Comparison of ENCODE assay signal across 7 mouse cellular contexts in the genomic region with DNA sequence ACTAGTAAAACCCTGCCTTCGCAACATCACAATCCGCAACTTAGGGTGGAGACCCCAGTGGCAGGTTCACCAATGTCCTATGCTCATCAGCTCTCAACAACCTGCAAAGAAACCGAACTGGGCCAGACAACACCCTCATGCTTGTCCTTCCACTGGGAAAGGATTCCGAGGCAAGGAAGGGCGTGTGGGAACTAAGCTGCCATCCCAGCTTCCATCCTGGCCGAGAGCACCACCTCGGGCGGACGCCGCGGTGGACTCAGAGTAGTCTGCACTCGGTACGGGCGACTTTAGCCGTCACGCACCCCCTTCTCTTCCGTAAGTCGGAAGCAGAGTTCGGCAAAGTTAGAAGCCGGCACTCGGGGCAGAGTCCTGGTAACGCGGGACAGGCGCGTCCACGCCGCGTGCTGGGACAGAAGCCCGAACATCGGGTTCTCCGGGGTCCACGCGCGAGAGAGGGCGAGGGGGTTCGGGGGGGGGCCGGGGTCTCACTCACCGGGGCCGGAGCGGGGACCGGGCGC. TPM values are rescaled to one million over a fixed set of nuclear protein-coding genes. Genes with fewer than 3 reads are reported as not detected.
DNase-seq lines count a peak whose midpoint lies in the region; ATAC-seq lines count a peak whose summit lies in the region.

No protein-coding gene starts in this region.

- no peaks in the 10 kb centered on the region for H3K36me3 ChIP-seq in embryonic facial prominence, embryonic 11.5 days (replicated peaks; ENCODE audit: control insufficient read depth, insufficient read depth, low read depth, low read length)
- no peaks in the 10 kb centered on the region for H3K36me3 ChIP-seq in limb, embryonic 10.5 days
- no peaks in the 10 kb centered on the region for H3K36me3 ChIP-seq in stomach, embryonic 16.5 days (ENCODE audit: control insufficient read depth, insufficient read depth, low read length)

- H3K4me3 ChIP-seq in embryonic facial prominence, embryonic 11.5 days (ENCODE audit: low read depth, low read length): peak overlapping the region; percentile 88
- peak overlapping the region; percentile 94 for H3K4me3 ChIP-seq in limb, embryonic 10.5 days
- H3K4me3 ChIP-seq in stomach, embryonic 16.5 days (replicated peaks; ENCODE audit: low read length): peak overlapping the region; percentile 83

- no peaks in the 10 kb centered on the region; the same call in 1 of the 2 replicates for H3K27me3 ChIP-seq in embryonic facial prominence, embryonic 11.5 days (ENCODE audit: control insufficient read depth, insufficient read depth, low read length)
- peaks cover 13% of the 10 kb centered on the region for H3K27me3 ChIP-seq in limb, embryonic 10.5 days (ENCODE audit: low read depth, poor library complexity, severe bottlenecking)
- no peaks in the 10 kb centered on the region for H3K27me3 ChIP-seq in stomach, embryonic 16.5 days (ENCODE audit: control insufficient read depth, insufficient read depth, low read length)

- H3K4me2 ChIP-seq in embryonic facial prominence, embryonic 11.5 days (ENCODE audit: low read depth, low read length): peak overlapping the region; percentile 76
- H3K4me2 ChIP-seq in stomach, embryonic 16.5 days (ENCODE audit: low read depth, low read length): peak overlapping the region; percentile 79

- H3K9me3 ChIP-seq in embryonic facial prominence, embryonic 11.5 days (replicated peaks; ENCODE audit: control insufficient read depth, low read length): no peaks in the 10 kb centered on the region
- no peaks in the 10 kb centered on the region for H3K9me3 ChIP-seq in limb, embryonic 10.5 days (replicated peaks)
- no peaks in the 10 kb centered on the region for H3K9me3 ChIP-seq in stomach, embryonic 16.5 days (replicated peaks; ENCODE audit: control insufficient read depth, low read length)

- intact Hi-C loops in heart, postnatal 10 days (cut with DNase I): loop anchor here (2.0 kb wide), 1 partner anchor 16 kb away; no protein-coding TSS in a partner anchor

- 0 out of 2 replicates have a peak overlapping the region, but pooled peaks have one; percentile 35 for H3K27ac ChIP-seq in embryonic facial prominence, embryonic 11.5 days (replicated peaks; ENCODE audit: low read depth, low read length)
- peak overlapping the region; percentile 93 for H3K27ac ChIP-seq in limb, embryonic 10.5 days
- H3K27ac ChIP-seq in stomach, embryonic 16.5 days (ENCODE audit: low read length): peak overlapping the region; percentile 84

- 2% methylated on average over 39 of the region's 42 CpGs for WGBS in embryonic facial prominence, embryonic 11.5 days
- WGBS in limb, embryonic 10.5 days: 1% methylated on average over 42 of the region's 42 CpGs
- WGBS in stomach, embryonic 16.5 days: under 1% methylated on average over 42 of the region's 42 CpGs

- DNase-seq in CD8-positive naive resting alpha-beta T cell, adult 2 months (ENCODE audit: low read depth in 2 of 2, low spot score in 2 of 2): peak; percentile 24 to 29
- peak; percentile 68 for DNase-seq in ZHBTc4 (ENCODE audit: low read depth, low spot score)
- peak; percentile 61 for DNase-seq in embryonic facial prominence, embryonic 11.5 days (ENCODE audit: low spot score)
- DNase-seq in heart, postnatal 10 days: peak; percentile 64 to 72
- DNase-seq in limb, embryonic 10.5 days (ENCODE audit: low spot score): peak; percentile 73
- DNase-seq in mesoderm, embryonic 11.5 days (ENCODE audit: low read depth, low spot score): peak; percentile 60

- peak overlapping the region; percentile 82 for H3K9ac ChIP-seq in embryonic facial prominence, embryonic 11.5 days (replicated peaks; ENCODE audit: low read length)
- H3K9ac ChIP-seq in stomach, embryonic 16.5 days (ENCODE audit: low read length): peak overlapping the region; percentile 96

- ATAC-seq in embryonic facial prominence, embryonic 11.5 days (replicated peaks; ENCODE audit: insufficient number of reproducible peaks, low FRiP score, low TSS enrichment, low read depth): peak; percentile 14
- ATAC-seq in stomach, embryonic 16.5 days (ENCODE audit: insufficient read depth, low FRiP score): peak; percentile 19

- H3K4me1 ChIP-seq in embryonic facial prominence, embryonic 11.5 days (ENCODE audit: control insufficient read depth, insufficient read depth, low read length): peaks cover 4% of the 10 kb centered on the region
- peaks cover 35% of the 10 kb centered on the region for H3K4me1 ChIP-seq in limb, embryonic 10.5 days
- H3K4me1 ChIP-seq in stomach, embryonic 16.5 days (ENCODE audit: control insufficient read depth, insufficient read depth, low read length): peaks cover 21% of the 10 kb centered on the region

RNA-seq across cellular contexts. Expression of a gene that starts 0.4 kb away (rescaled TPM):
- polyA plus RNA-seq in embryonic facial prominence, embryonic 11.5 days (2014; fragmentation: Nextera tagmentation; extraction: Ambion mirVana): 7.1 and 8.2 TPM in 2 replicates
- 10 to 100 TPM; 73.4 to 80.7 TPM for total RNA-seq in heart, postnatal 10 days (2021)
- 16.8 and 17.8 TPM in 2 replicates for polyA plus RNA-seq in limb, embryonic 10.5 days (2016; fragmentation: Nextera tagmentation; extraction: Ambion mirVana)
- 24.0 and 26.2 TPM in 2 replicates for polyA plus RNA-seq in stomach, embryonic 16.5 days (2015; fragmentation: Nextera tagmentation; extraction: Ambion mirVana)

Comparison
In these comparisons a context has a peak if more than half of its experiments do, and no peak if none do; other contexts are left out.
1. Peak in every context shown above with its lines: DNase-seq, ATAC-seq, H3K4me3 ChIP-seq and H3K27ac ChIP-seq.
2. H3K27ac ChIP-seq: peak in every context shown above with its lines; median percentile 93 in limb, embryonic 10.5 days; 84 in stomach, embryonic 16.5 days; 35 in embryonic facial prominence, embryonic 11.5 days.